Mouse (Mus musculus): ENCODE data around the gene Btbd16.

Btbd16 gene

GRCm38 (mm10) chr7:130773914-130774630 is at the start of gene Btbd16:
TSS of gene Btbd16 (plus strand) at chr7:130774069.
- DNase-seq (ENCODE audit: low spot score) = no peak

DNA sequence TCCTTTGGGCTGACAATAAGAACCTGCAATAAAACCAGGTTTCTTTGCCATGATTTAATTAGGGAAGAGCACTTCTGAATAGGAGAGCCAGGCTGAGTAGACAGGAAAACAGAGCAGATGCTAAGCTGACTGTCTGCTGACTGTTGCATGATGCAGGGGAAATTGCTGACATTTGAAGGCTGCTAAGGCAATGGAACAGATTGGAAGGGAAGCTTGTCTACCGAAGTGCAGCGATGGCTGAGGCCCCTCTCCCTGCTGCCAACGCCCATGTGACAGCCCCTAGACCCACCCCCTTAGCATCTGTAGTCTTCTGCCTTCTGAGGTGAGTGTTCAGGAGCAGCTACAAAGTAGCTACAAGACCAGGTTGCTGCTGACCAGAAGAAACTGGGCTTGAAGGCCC is 47.7 kb upstream of the Btbd16 start:
- no peak for DNase-seq (ENCODE audit: low spot score)

DNA sequence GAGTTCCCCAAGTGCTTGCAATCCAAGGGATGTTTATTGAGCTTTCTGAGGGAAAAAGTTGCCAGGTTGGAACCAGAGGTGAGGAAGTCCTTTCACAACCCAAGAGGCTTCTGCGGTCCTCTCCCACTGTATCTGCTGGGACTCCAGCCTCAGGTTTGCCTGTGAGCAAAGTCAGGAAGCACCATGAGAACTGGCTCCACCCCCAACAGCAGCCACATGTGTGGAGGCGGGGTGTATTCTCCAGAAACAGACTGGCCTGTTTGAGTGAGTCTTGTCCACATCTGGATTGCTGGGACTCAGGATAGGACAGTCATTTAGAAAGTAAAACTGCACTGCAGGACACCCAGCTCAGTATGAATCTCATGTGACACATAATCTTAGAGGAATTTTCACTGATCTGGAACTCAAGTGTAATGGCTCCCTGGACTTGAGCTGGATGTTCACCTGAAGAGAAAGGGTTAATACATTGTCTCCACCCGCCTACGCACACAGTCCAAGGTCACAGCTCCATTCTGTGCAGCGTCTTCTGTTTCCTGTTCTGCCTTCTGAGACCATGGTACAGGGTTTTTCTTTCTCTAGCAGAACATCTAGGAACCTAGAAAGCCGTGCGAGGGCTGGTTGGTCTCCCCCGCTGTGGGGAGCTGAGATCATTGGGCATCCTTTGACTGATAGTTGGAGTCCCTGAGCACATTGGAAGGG is 47.0 kb upstream of the Btbd16 start:
- no peak for DNase-seq (ENCODE audit: low spot score)

- no peak for DNase-seq (ENCODE audit: low spot score)
Observed at GRCm38 (mm10) chr7:130727560-130727959, 46.3 kb upstream of the Btbd16 start.

GRCm38 (mm10) chr7:130731792-130732191 is 42.1 kb upstream of the Btbd16 start:
- DNase-seq (ENCODE audit: low spot score) = no peak

DNA sequence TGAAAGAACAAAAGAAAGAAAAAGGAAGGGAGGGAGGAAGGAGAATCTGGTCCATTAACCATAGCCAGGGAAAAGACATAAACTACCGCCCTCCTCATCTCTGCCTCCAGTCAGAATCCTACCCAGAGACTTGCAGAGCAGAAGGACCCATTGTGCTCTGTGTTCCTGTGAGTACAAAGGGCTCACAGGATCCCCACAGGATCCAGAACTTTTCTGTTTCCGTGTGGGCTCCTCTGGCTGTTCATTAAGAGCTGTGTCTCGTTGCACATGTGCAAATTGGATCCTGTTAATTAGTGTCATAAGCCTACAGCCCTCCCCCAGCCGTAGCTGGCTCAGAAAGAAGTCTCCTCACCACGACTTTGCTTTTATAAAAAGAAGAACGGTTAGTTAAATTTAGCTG is 41.0 kb upstream of the Btbd16 start:
- DNase-seq (ENCODE audit: low spot score) = no peak

- no peak for DNase-seq (ENCODE audit: low spot score)
Observed at GRCm38 (mm10) chr7:130733423-130733822, 40.4 kb upstream of the Btbd16 start.

GRCm38 (mm10) chr7:130734195-130734787 is 39.6 kb upstream of the Btbd16 start:
- DNase-seq (ENCODE audit: low spot score) = no peak

DNA sequence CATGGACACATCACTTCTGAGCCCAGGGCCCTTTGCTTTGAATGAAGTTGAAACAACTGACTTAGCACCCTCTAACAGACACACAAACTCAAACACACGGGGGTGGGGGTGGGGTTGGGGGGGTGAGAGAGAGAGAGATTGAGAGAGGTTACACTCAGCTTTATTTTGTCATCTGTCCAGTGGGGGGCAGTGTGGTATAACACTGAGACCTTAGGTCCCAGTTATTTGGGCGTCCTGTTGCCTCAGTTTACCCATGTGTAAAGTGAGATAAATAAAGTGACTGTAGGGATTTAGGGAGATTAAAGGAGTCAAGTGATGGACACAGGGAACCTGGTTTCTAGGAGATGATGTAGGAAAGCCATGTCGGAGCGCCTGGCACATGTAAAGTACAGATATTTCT is 32.8 kb upstream of the Btbd16 start:
- no peak for DNase-seq (ENCODE audit: low spot score)

GRCm38 (mm10) chr7:130743239-130744025 is 30.4 kb upstream of the Btbd16 start:
- no peak for DNase-seq (ENCODE audit: low spot score)

GRCm38 (mm10) chr7:130749165-130749564 is 24.7 kb upstream of the Btbd16 start:
- no peak for DNase-seq (ENCODE audit: low spot score)

GRCm38 (mm10) chr7:130750752-130751490 is 22.9 kb upstream of the Btbd16 start:
- DNase-seq (ENCODE audit: low spot score) = no peak

DNA sequence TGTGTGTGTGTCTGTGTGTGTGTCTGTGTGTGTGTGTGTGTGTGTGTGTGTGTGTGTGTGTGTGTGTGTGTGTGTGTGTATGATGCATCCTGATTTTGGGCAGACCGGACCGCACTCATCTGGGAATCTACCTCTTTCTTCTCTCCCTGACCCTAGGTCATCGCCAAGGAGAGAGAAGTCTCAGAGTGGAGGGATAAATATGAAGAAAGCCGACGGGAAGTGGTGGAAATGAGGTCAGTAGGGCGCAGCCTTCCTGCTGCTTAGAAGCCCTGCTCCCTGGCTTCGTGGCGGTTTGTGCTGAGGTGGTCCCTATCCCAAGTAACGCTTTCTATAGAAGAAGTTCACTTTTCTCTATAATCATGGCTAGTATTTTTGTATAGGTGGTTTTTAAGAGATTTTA is 22.2 kb upstream of the Btbd16 start:
- no peak for DNase-seq (ENCODE audit: low spot score)

GRCm38 (mm10) chr7:130754790-130755189 is 19.1 kb upstream of the Btbd16 start:
- no peak for DNase-seq (ENCODE audit: low spot score)

DNA sequence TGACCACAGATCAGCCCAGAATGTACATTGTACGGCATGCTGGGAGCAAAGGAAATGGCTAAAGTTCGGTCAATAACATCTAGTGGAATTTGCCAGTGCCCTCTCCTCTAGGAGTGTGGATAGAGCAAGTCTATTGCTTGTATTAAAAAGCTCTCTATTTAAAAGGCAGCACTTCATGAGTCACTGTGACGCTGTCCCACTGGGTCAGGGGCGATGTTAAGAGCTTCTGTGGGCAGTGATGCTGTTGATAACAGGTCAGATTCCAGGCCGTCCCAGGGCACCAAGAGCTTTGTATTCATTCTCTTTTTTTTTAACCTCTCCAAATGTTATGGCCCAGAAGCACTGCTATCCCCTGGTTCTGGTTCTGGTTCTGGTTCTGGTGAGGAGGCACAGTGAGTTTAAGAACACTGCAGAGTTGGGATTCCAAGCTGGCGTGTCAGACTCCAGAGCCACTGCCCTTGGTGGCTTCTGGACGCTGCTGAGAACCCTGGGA is 17.5 kb upstream of the Btbd16 start:
- no peak for DNase-seq (ENCODE audit: low spot score)

DNA sequence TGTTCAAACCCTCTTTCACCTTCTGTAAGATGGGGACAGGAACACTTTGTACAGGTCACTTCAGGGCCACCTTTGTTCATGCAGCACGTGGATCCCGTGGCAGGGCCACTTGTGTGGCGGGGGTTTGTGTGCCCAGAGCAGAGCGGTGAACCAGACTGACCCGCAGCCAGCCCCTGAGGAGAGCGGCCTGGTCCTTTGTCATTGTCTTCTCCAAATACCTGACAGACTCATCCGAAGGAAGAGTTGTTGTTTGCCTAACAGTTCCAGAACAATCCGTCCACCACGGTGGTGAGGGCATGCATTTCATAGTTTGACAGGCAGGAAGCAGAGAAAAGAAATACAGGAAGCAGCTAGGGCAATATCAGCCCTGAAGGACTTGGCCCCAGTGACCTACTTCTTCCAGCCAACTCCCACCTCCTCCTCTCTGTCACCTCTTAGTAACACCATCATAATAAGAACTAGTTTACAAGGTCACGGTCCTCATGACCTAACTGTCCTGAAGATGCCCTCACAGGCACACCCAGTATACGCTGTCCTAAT is 16.5 kb upstream of the Btbd16 start:
- no peak for DNase-seq (ENCODE audit: low spot score)

DNA sequence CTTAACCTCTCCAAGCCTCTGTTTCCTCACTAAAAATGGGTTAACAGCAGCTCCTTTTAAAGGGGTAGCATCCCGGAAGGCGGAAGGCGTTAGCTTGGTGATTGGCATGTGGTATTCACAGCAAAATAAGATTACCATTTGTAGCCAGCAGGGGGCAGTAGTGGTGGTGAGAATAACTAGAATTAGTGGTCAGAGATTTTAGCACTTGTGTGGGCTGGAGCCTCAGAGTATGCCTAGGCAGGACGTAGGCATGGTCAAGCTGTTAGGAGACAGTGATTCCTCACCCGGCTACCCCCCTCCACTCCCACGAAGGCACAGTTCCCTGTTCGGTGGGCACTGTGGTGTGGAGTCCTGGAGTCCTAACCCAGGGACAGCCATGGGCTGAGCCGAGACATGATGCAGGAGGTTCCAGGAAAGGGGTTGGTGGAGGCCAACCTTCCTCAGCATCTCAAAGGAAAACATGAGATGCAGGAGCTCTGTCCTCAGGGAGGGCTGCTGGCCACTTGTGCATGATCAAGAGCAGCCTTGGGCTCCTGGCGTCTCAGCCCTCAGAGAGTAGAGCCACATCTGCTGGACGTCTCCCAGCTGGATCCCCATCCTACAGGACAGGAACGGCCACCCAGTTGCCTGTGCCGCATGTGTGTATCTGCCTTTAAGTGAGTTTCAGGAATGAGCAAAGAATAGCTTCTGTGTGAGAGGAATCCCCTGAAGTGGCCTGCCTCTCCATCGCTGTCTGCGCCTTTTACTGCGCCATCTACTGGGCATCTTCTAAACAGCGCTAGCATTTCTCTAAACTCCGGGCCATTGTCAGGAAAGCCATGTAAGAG is 11.6 kb upstream of the Btbd16 start:
- DNase-seq (ENCODE audit: low spot score) = peak; percentile 39

- DNase-seq (ENCODE audit: low spot score) = no peak
Observed at GRCm38 (mm10) chr7:130764160-130764559, 9.7 kb upstream of the Btbd16 start.

DNA sequence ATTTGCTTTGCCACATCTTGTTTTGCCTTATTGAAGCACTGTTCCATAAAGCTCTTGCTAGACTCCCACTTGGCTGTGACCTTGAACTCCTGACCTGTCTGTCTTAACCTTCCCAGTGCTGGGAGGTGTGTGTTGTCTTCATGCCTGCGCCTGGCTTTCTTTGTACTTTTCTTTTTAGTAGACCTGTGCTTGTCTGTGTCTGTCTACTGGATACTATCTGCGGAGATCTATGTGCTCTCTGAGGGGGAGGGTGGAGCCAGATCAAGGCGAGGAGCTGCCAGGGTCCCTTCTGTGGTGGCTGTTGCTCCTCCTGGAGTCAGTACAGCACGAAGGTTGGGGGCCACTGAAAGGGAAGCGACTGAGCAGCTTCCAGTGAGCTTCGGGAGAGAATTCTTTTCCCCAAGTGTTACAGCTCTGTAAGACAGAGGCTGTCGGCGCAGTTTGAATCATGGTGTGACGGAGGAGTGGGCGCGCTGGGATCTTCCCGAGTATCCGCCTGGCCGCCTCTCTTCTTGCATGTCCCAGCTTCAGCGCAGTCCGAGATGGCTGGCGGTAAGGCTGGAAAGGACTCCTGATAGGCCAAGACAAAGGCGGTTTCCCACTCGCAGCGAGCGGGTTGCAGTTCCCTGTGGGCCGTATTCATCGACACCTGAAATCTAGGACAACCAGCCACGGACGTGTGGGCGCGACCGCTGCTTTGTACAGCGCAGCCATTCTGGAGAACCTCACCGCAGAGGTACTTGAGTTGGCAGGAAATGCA is 7.3 kb upstream of the Btbd16 start:
- no peak for DNase-seq (ENCODE audit: low spot score)

- DNase-seq (ENCODE audit: low spot score) = no peak
Observed at GRCm38 (mm10) chr7:130768151-130768550, 5.7 kb upstream of the Btbd16 start.
